Mouse (Mus musculus) heart, postnatal 25 days (tissue): ENCODE data around the gene St3gal3. TPM values are rescaled to one million over a fixed set of nuclear protein-coding genes. Genes with fewer than 3 reads are reported as not detected.

Experiments
- DNase-seq: peaks from one replicate; pipeline ENCODE4 v3.0.0; 2022; ENCODE audit warnings: low spot score
- intact Hi-C: fragments of 180-260 bp; cut with DNase I; formaldehyde crosslinking; loops from one replicate; pipeline ENCODE4 v1.15.1; 2025
- total RNA-seq, 2 experiments: library from RNA; stranded (reverse); gene quantifications; 2 replicates each; pipeline ENCODE4 v1.2.3; 2021

Gene St3gal3
- total RNA-seq, 2 experiments from 2014 or later, result 61.6 to 66.6 TPM

DNA sequence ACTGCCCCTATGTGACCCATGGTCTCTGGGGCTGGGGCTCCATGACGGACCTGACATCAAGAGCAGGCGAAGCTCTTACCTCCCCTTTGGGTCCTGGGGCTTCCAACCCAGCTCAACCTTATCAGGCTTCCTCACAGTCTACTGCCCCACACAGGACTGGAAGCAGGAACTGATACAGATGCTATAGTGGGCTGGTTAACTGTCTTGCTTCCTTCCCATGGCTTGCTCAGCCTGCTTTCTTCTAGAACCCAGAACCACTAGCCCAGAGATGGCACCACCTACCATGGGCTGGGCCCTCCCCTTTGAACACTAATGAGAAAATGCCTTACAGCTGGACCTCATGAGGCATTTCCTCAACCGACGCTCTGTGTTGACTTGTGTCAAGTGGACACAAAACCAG is 217.3 kb downstream of the St3gal3 start:
- intact Hi-C loops, result no loop called here

GRCm38 (mm10) chr4:117916386-117916785 is 218.3 kb downstream of the St3gal3 start:
- intact Hi-C loops, result no loop called here
- no peak for DNase-seq

More for the DNA sequence above, 217.3 kb downstream of the St3gal3 start:
- DNase-seq, result no peak

DNA sequence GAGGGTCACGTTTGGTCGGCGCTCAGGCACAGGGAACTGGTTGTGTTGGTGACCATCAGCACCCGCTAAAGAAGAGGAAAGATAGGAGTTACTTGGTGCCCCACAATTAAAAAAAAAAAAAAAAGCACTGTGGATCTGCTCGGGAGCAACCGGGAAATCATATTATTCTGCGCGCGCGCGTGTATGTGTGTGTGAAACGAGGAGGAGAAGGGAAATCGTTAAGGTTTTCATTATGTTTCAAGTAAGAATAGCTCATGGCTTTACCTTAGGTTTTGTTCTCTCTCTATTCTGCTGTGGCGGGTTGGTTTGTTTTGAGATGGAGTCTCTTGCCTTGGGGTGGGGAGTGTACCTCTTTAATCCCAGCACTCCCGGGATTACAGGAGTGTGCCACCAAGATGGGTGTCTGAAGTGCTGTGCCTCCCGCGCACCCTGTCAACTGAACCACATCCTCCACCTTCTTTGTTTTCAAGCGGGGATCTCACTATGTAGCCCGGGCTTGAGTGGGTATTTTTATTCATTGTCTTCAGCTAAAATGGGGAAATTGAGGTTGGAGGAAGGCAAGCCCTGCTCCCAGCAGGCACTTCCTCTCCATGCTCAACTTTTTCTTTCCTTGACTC is 219.1 kb downstream of the St3gal3 start:
- no peak for DNase-seq
- intact Hi-C loops, result no loop called here

DNA sequence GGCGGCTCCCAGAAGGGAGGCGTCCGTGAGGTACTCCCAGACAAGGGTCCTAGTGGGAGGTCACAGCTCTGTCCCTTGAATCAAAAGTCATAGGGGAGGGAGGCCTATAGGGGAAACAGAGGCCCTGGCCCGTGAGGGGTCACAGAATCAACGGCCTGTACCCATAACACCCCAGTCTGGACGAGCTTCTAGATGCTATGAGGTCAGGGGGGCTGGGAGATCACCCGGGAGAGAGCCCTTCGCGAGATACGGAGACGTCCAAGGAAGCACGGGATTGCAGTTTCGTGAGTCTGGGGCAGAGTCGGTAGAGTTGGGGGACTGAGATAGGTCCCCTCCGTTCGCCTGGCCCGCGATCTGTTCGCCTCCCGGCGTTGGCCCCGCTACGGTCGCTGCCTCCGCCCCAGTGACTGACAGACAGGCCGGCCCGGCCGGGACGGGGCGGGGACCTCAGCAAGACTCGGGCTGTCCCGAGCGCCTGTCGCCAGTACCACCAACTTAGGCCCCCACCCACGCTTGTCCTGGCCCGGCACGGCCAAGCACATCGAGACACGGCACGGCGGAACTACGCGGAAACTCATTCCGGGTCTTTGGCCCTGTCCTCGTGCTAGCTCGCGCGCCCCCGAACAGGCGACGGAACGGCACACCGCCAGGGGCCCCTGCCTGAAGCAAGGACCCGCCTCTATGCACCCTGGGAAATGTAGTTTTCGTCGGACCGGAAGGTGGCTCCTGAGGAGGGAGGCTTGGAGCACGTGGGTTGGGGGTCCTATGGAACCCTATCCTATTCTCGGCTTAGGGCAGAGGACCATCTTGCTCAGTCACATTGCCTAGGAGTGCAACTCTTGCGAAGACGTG is 219.9 kb downstream of the St3gal3 start, which contains the start of gene Ipo13:
Gene Ipo13, minus strand, starts transcription at position 409 of the 852 bp plus-strand sequence.
- intact Hi-C loops, result loop anchor here (1.0 to 5.0 kb wide), 2 partner anchors 23 to 262 kb away; partner anchors contain the start of gene Dph2
- DNase-seq, result peak; percentile 86

- DNase-seq, result no peak
- intact Hi-C loops, result loop anchor here (1.0 to 5.0 kb wide), 2 partner anchors 22 to 263 kb away; partner anchors contain the start of gene Dph2
Measured at GRCm38 (mm10) chr4:117914031-117914430, 220.7 kb downstream of the St3gal3 start.

- no peak for DNase-seq
- intact Hi-C loops, result loop anchor here (5.0 kb wide), 1 partner anchor 264 kb away; no protein-coding TSS in a partner anchor
Measured at GRCm38 (mm10) chr4:117913421-117913820, 221.3 kb downstream of the St3gal3 start.

DNA sequence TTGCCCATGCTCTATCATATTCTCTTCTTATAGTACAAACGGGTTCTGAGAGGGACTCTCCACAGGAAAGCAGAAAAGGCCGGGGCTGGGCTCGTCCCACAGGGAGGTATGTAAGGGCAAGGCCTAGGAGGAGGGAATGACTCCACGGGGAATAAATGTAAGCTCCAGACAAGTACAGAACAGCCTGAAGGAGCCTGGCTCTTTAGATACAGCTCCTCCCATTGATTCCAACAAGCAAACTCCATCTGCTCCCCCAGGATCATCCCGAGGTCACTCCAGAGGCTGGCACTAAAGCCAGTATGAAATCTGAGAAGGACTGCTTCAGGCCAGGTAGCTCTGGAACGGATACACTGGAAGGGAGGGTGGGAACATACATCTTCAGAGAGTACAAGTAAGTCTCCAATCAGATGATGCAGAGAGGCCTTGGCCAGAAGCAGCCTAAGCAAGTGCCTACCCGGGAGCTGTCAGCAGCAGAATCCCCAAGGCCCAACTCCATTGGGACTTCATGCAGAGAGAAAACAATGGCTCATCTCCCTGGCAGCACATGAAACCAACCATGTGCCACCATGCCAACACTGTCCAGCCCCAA is 221.9 kb downstream of the St3gal3 start:
- intact Hi-C loops, result loop anchor here (5.0 kb wide), 1 partner anchor 265 kb away; no protein-coding TSS in a partner anchor
- DNase-seq, result no peak

- DNase-seq, result no peak
- intact Hi-C loops, result loop anchor here (5.0 kb wide), 1 partner anchor 265 kb away; no protein-coding TSS in a partner anchor
Measured at GRCm38 (mm10) chr4:117912131-117912561, 222.6 kb downstream of the St3gal3 start.

GRCm38 (mm10) chr4:117908834-117909453 is 225.8 kb downstream of the St3gal3 start:
- intact Hi-C loops, result no loop called here
- DNase-seq, result no peak

DNA sequence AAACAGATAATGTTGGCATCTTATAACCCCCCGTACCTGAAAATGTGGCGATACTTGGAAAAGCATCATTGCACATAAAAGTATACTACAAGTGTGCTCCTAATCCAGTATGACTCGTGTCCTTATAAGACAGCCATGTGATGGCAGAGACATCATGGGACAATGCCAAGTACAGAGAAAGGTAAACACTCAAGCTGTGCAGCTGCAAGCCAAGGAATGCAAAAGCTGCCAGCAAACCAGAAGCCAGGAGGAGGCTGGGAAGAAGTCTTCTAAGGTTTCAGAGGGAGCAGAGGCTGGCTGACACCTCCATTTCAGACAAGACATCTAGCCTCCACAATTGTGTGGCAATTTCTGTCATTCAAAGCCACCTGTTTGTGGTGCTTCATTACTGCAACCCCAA is 228.5 kb downstream of the St3gal3 start:
- DNase-seq, result no peak
- intact Hi-C loops, result no loop called here

- intact Hi-C loops, result no loop called here
Measured at GRCm38 (mm10) chr4:117904761-117905160, 230.0 kb downstream of the St3gal3 start.

GRCm38 (mm10) chr4:117904094-117904493 is 230.6 kb downstream of the St3gal3 start:
- intact Hi-C loops, result no loop called here

More at GRCm38 (mm10) chr4:117904761-117905160, 230.0 kb downstream of the St3gal3 start:
- no peak for DNase-seq

DNA sequence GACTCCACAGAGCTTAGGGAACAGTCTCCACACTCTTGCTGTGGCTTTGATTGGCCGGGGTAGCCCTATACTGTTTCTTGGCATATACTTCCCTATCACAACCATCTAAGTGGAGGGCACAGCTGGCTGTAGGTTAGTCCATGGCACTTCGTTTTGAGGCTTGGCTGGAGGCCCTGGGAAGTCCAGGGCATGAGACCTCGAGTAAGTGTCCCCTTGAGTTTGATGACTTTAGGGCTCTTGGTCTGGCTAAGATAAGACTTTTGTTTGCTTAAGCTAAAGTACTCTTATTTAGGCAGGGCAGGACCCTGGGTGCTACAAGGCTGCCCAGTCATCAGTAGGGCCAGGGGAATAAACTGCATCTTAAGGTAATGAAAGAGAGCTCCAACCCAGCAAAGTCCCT is 236.6 kb downstream of the St3gal3 start:
- DNase-seq, result no peak
- intact Hi-C loops, result no loop called here

More at GRCm38 (mm10) chr4:117904094-117904493, 230.6 kb downstream of the St3gal3 start:
- no peak for DNase-seq

- no peak for DNase-seq
- intact Hi-C loops, result no loop called here
Measured at GRCm38 (mm10) chr4:117896031-117896430, 238.7 kb downstream of the St3gal3 start.

GRCm38 (mm10) chr4:117895339-117895738 is 239.4 kb downstream of the St3gal3 start:
- DNase-seq, result no peak
- intact Hi-C loops, result no loop called here

DNA sequence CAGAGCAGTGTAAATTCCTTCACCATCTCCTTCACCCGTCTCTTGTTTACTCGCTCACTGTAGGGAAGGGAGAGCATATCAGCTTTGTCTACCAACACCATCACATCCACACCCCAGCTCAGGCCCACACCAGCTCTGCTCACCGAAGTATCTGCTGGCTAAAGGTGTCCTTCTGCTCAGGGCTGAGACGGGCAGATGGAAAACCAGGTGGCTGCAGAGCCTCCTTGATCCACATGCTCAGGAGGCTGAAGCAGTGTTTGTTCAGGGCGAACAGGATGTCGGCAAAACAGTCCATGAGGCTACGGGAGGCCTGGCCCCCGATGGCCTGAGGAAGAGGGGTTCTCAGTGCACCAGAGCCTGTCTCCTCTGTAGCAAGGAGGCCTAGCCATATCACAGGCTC is 240.1 kb downstream of the St3gal3 start:
- DNase-seq, result no peak
- intact Hi-C loops, result no loop called here

GRCm38 (mm10) chr4:117893376-117893775 is 241.3 kb downstream of the St3gal3 start:
- no peak for DNase-seq
- intact Hi-C loops, result no loop called here

GRCm38 (mm10) chr4:117891738-117892161 is 243.0 kb downstream of the St3gal3 start, which contains the start of gene Dph2:
Gene Dph2, minus strand, starts transcription at chr4:117892032.
- intact Hi-C loops, result loop anchor here (1.0 kb wide), 1 partner anchor 23 kb away; the partner anchor contains the start of gene Ipo13
- peak; percentile 75 for DNase-seq

DNA sequence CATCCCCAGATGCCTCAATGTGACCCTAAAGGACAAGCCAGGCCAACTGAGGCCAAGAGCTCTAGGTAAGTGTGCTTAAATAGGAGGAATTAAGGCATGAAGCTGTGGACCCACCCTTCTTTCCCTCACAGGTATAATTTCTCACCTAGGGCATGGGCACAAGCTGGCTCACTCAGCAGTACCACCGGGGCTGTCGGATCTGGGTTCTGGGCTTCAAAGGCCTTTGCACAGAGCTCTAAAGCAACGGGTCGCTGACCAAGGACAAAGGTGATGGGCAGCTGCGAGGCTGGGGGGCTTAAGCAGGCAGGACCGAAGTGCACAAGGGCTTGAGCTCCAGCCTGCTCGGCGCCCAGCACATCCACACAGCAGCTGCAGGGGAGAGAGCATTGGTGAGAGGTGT is 244.0 kb downstream of the St3gal3 start:
- intact Hi-C loops, result no loop called here
- DNase-seq, result no peak

DNA sequence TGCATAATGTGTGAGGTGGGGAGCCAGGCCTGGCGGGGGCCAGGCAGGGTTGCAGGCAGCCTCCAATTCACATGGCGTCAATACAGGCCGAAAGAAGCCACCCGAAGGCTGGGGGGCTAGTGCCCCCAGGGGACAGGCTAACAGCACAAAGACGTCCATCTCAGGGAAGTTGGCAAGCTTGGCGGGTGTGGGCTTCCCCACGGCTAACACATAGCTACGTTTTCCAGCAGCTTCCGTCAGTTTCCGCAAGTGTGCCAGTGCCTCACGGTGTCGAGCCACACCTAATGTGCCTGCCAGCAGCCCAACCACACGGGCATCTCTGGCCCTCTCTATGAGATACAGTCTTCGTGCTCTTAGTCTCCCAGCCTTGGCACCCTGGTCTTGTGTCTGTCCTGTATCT is 244.7 kb downstream of the St3gal3 start:
- intact Hi-C loops, result no loop called here

More for the DNA sequence above, 244.7 kb downstream of the St3gal3 start:
- no peak for DNase-seq
